Mouse (Mus musculus) MEL (cell line): Measurements from ENCODE around the gene Il10. TPM values are rescaled to one million over a fixed set of nuclear protein-coding genes. Genes with fewer than 3 reads are reported as not detected.

ENCODE experiments used
- DNase-seq: peaks from one replicate; pipeline ENCODE4 v3.0.0; 2011; ENCODE audit warnings: low read depth, low spot score
- H3K27ac ChIP-seq: 2 replicates; pipeline ENCODE4 v1.5.1; 2012; ENCODE audit warnings: low read depth, mild to moderate bottlenecking, control low read depth, low read length, moderate library complexity; ENCODE audit not compliant: control insufficient read depth
- H3K27me3 ChIP-seq, 2 experiments: fragments of 150-350 bp in 1 of 2; sonication (generic) in 1 of 2; 2 replicates each; pipeline ENCODE4 v1.6.1; 2012; ENCODE audit warnings: low read length in 2 of 2, mild to moderate bottlenecking in 2 of 2, improper control_type of control experiment in 1 of 2, moderate library complexity in 1 of 2; ENCODE audit not compliant: insufficient read depth in 2 of 2, control insufficient read depth in 1 of 2
- H3K36me3 ChIP-seq, 2 experiments: 2 replicates each; pipeline ENCODE4 v1.6.1; 2012 to 2014; ENCODE audit warnings: low read length in 2 of 2, improper control_type of control experiment in 1 of 2, inconsistent platforms in 1 of 2, mild to moderate bottlenecking in 1 of 2; ENCODE audit not compliant: insufficient read depth in 2 of 2, control insufficient read depth in 1 of 2
- H3K4me1 ChIP-seq, 2 experiments: fragments of 150-350 bp in 1 of 2; sonication (generic) in 1 of 2; 2 replicates each; pipeline ENCODE4 v1.6.1; 2012; ENCODE audit warnings: low read length in 2 of 2, improper control_type of control experiment in 1 of 2, mild to moderate bottlenecking in 1 of 2; ENCODE audit not compliant: insufficient read depth in 2 of 2, control insufficient read depth in 1 of 2
- H3K4me3 ChIP-seq, 2 experiments: fragments of 150-350 bp in 1 of 2; sonication (generic) in 1 of 2; 2 replicates each; pipeline ENCODE4 v1.5.1; 2012; ENCODE audit warnings: low read depth in 2 of 2, low read length in 2 of 2, mild to moderate bottlenecking in 2 of 2, moderate library complexity in 2 of 2, control low read depth in 1 of 2, improper control_type of control experiment in 1 of 2; ENCODE audit not compliant: control insufficient read depth in 1 of 2, insufficient read depth in 1 of 2
- H3K79me2 ChIP-seq: 2 replicates; pipeline ENCODE4 v1.6.1; 2012; ENCODE audit warnings: mild to moderate bottlenecking, low read length, moderate library complexity; ENCODE audit not compliant: control insufficient read depth, poor library complexity, insufficient read depth
- H3K9ac ChIP-seq: 2 replicates; pipeline ENCODE4 v1.6.1; 2012; ENCODE audit warnings: low read depth, mild to moderate bottlenecking, control low read depth, low read length, moderate library complexity; ENCODE audit not compliant: control insufficient read depth, poor library complexity, severe bottlenecking
- H3K9me3 ChIP-seq: fragments of 150-350 bp; sonication (generic); replicated peaks from 2 replicates; pipeline ENCODE4 v1.6.1; 2012; ENCODE audit warnings: mild to moderate bottlenecking, low read length, improper control_type of control experiment, moderate library complexity; ENCODE audit not compliant: insufficient read depth
- CHD1 ChIP-seq: IDR thresholded peaks from 2 replicates; pipeline ENCODE4 v1.6.1; 2012; ENCODE audit warnings: low read depth, mild to moderate bottlenecking, inconsistent platforms, low read length, improper control_type of control experiment
- E2F4 ChIP-seq: IDR thresholded peaks from 2 replicates; pipeline ENCODE4 v1.6.1; 2011; ENCODE audit warnings: low read depth, low read length, improper control_type of control experiment, borderline replicate concordance
- EP300 ChIP-seq, 2 experiments: IDR thresholded peaks; 2 replicates each; pipeline ENCODE4 v1.6.1; 2011; ENCODE audit warnings: improper control_type of control experiment in 2 of 2, low read length in 2 of 2, low read depth in 1 of 2, mild to moderate bottlenecking in 1 of 2
- GABPA ChIP-seq: IDR thresholded peaks from 2 replicates; pipeline ENCODE4 v1.6.1; 2012; ENCODE audit warnings: low read depth, mild to moderate bottlenecking, inconsistent platforms, low read length, improper control_type of control experiment, moderate library complexity
- GATA1 ChIP-seq: IDR thresholded peaks from 2 replicates; pipeline ENCODE4 v1.6.1; 2011; ENCODE audit warnings: low read depth, low read length, improper control_type of control experiment
- JUND ChIP-seq: IDR thresholded peaks from 2 replicates; pipeline ENCODE4 v1.6.1; 2011; ENCODE audit warnings: low read depth, mild to moderate bottlenecking, improper control_type of control experiment, low read length
- KAT2A ChIP-seq: conservative IDR thresholded peaks from 2 replicates; pipeline ENCODE4 v1.6.1; 2012; ENCODE audit warnings: low read depth, low read length, improper control_type of control experiment, inconsistent platforms
- MAX ChIP-seq: IDR thresholded peaks from 2 replicates; pipeline ENCODE4 v1.6.1; 2011; ENCODE audit warnings: low read length, improper control_type of control experiment
- MAZ ChIP-seq: IDR thresholded peaks from 2 replicates; pipeline ENCODE4 v1.6.1; 2012; ENCODE audit warnings: low read depth, mild to moderate bottlenecking, inconsistent platforms, low read length, improper control_type of control experiment
- MYC ChIP-seq: IDR thresholded peaks from 2 replicates; pipeline ENCODE4 v1.6.1; 2011; ENCODE audit warnings: low read depth, mild to moderate bottlenecking, low read length, improper control_type of control experiment, moderate library complexity
- POLR2A ChIP-seq, 2 experiments: IDR thresholded peaks; 2 replicates each; pipeline ENCODE4 v1.6.1; 2011 to 2012; ENCODE audit warnings: low read length in 2 of 2, mild to moderate bottlenecking in 2 of 2, control low read depth in 1 of 2, improper control_type of control experiment in 1 of 2, low read depth in 1 of 2, moderate library complexity in 1 of 2; ENCODE audit not compliant: control insufficient read depth in 1 of 2, insufficient read depth in 1 of 2, poor library complexity in 1 of 2
- POLR2AphosphoS2 ChIP-seq: IDR thresholded peaks from 2 replicates; pipeline ENCODE4 v1.6.1; 2011; ENCODE audit warnings: low read length, improper control_type of control experiment
- RCOR1 ChIP-seq: IDR thresholded peaks from 2 replicates; pipeline ENCODE4 v1.6.1; 2012; ENCODE audit warnings: low read depth, mild to moderate bottlenecking, inconsistent platforms, low read length, improper control_type of control experiment
- SIN3A ChIP-seq: IDR thresholded peaks from 2 replicates; pipeline ENCODE4 v1.6.1; 2012; ENCODE audit warnings: low read length, improper control_type of control experiment, inconsistent platforms
- SMC3 ChIP-seq: IDR thresholded peaks from 2 replicates; pipeline ENCODE4 v1.6.1; 2011; ENCODE audit warnings: low read depth, low read length, improper control_type of control experiment
- TAL1 ChIP-seq: IDR thresholded peaks from 2 replicates; pipeline ENCODE4 v1.6.1; 2012; ENCODE audit warnings: mild to moderate bottlenecking, inconsistent platforms, low read length, moderate library complexity, mixed read lengths
- TBP ChIP-seq: IDR thresholded peaks from 2 replicates; pipeline ENCODE4 v1.8.0; 2011; ENCODE audit warnings: low read depth, low read length, improper control_type of control experiment
- UBTF ChIP-seq: IDR thresholded peaks from 2 replicates; pipeline ENCODE4 v1.6.1; 2012; ENCODE audit warnings: low read depth, mild to moderate bottlenecking, inconsistent platforms, low read length, improper control_type of control experiment, moderate library complexity, borderline replicate concordance; ENCODE audit not compliant: insufficient read depth
- USF1 ChIP-seq: IDR thresholded peaks from 2 replicates; pipeline ENCODE4 v1.6.1; 2014; ENCODE audit warnings: low read depth, mild to moderate bottlenecking, inconsistent platforms, low read length, improper control_type of control experiment, moderate library complexity
- ZKSCAN1 ChIP-seq: IDR thresholded peaks from 2 replicates; pipeline ENCODE4 v1.6.1; 2012; ENCODE audit warnings: low read depth, mild to moderate bottlenecking, inconsistent platforms, low read length, improper control_type of control experiment, moderate library complexity
- ZNF384 ChIP-seq: IDR thresholded peaks from 2 replicates; pipeline ENCODE4 v1.6.1; 2012; ENCODE audit warnings: low read depth, mild to moderate bottlenecking, inconsistent platforms, low read length, improper control_type of control experiment
- polyA plus RNA-seq, 2 experiments: library from polyadenylated mRNA; stranded (reverse) in 1 of 2; unstranded in 1 of 2; fragments of >175 nt in 1 of 2; fragments of >200 nt in 1 of 2; gene quantifications; 2 replicates each; pipeline versions ENCODE4 v1.2.1 to v1.2.4; 2012; ENCODE audit warnings: low replicate concordance in 2 of 2, low read depth in 1 of 2; ENCODE audit not compliant: insufficient read length in 2 of 2, insufficient read depth in 1 of 2, missing spikeins in 1 of 2
- total RNA-seq: library from RNA; depleted of rRNA; stranded (reverse); fragments of 300-350 nt; gene quantifications from 2 replicates; pipeline ENCODE4 v1.2.3, GENCODE M21; 2012

Gene Il10
- total and polyA plus RNA-seq, 3 experiments, result not detected

GRCm38 (mm10) chr1:131038001-131038400, 18.4 kb downstream of the Il10 start:
- 0 out of 4 replicates have a peak, but pooled peaks cover 0 to 3% of the 10 kb centered on the region in 2 experiments for H3K4me1 ChIP-seq
- H3K79me2 ChIP-seq, result no peaks in the 10 kb centered on the region
- TF ChIP-seq ZKSCAN1, result no peak
- no peak for TF ChIP-seq USF1
- TF ChIP-seq EP300 (IDR thresholded peaks at IDR 0.05; ENCODE audit: low read depth in 1 of 2, low read length in 2 of 2), result 0 out of 4 replicates have a peak, but pooled peaks of 1 of the 2 experiments have one; percentile 8
- TF ChIP-seq TBP, result no peak
- TF ChIP-seq SIN3A, result no peak
- peak; percentile 45; the same call in 1 of the 2 replicates for TF ChIP-seq ZNF384
- TF ChIP-seq CHD1, result no peak
- TF ChIP-seq TAL1, result no peak
- TF ChIP-seq E2F4, result no peak
- TF ChIP-seq GATA1, result no peak
- no peak for TF ChIP-seq MAX
- TF ChIP-seq JUND, result no peak
- no peak overlapping the region for H3K4me3 ChIP-seq
- H3K9ac ChIP-seq, result no peak overlapping the region
- peaks cover 5 to 8% of the 10 kb centered on the region in 2 experiments for H3K27me3 ChIP-seq
- H3K9me3 ChIP-seq, result no peaks in the 10 kb centered on the region
- no peak overlapping the region for H3K27ac ChIP-seq
- no peaks in the 10 kb centered on the region for H3K36me3 ChIP-seq
- DNase-seq, result peak; percentile 40

- Histone ChIP-seq H3K9ac (no peak overlapping the region), H3K27me3 (peaks cover 5 to 8% of the 10 kb centered on the region in 2 experiments), H3K36me3 (no peaks in the 10 kb centered on the region), H3K27ac (no peak overlapping the region), H3K9me3 (no peaks in the 10 kb centered on the region), H3K79me2 (no peaks in the 10 kb centered on the region), H3K4me3 (no peak overlapping the region), H3K4me1 (0 out of 4 replicates have a peak, but pooled peaks cover 0 to 3% of the 10 kb centered on the region in 2 experiments)
- no peak for DNase-seq
- TF ChIP-seq MAZ (no peak), TBP (no peak), POLR2A (IDR thresholded peaks at IDR 0.05; ENCODE audit: control insufficient read depth in 1 of 2, insufficient read depth in 1 of 2, low read depth in 1 of 2, low read length in 2 of 2, poor library complexity in 1 of 2) (no peak), KAT2A (no peak), MYC (no peak), USF1 (no peak), CHD1 (no peak), SMC3 (no peak), MAX (no peak), POLR2AphosphoS2 (no peak), RCOR1 (no peak), GABPA (no peak), UBTF (no peak), ZKSCAN1 (no peak)
Observed at GRCm38 (mm10) chr1:131038415-131039017, 18.9 kb downstream of the Il10 start.
